Mouse (Mus musculus) liver, adult 2 months (tissue): ENCODE data around the gene Atp11a.

Experiments used
- CTCF ChIP-seq: fragments of 200-500 bp; IDR thresholded peaks from 2 replicates; pipeline ENCODE4 v1.5.1; 2011; ENCODE audit warnings: low read depth, low read length, control low read depth
- POLR2A ChIP-seq: fragments of 200-500 bp; IDR thresholded peaks from 2 replicates; pipeline ENCODE4 v1.6.1; 2011; ENCODE audit warnings: low read length, control low read depth; ENCODE audit not compliant: insufficient read depth; ENCODE audit errors: extremely low read depth

DNA sequence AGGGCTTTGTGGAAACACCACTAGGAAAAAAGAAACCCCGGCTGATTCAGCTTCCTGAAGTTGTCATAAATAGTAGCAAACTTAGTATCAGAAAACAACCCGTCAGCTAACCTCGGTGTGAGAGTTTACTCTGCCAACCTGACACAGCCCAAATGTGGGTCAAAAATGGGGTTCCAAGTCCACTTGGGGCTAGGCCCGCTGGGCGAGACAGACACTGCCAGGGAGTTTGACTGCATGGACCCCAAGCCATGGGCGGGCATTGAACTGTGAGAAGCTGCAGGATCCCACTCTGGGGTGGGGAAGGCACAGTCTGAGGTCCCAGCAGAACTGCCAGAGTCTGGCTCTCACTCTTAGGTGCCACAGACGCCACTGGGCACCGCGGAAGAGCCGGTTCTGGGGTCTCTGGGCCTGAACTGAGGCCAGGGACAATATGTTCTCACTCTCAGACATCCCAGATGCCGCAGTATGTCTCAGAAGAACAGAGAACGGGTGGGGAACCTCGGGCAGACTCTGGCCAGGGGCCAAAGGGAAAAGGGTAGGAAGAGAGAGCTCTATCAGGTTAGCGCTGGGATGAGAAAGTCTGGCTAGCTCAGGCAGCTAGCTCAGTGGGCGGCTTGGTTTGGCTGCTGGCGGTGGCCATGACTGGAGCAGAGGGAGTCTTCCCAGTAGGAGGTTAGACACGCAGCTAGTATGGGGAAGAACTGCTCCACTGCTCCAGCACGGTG lies 40.8 kb upstream of the Atp11a start:
- TF ChIP-seq CTCF: no peak
- TF ChIP-seq POLR2A: no peak
